Mouse (Mus musculus) kidney, adult 8-10 months (tissue): ENCODE measurements around the gene Slc30a6.

Experiments used
- DNase-seq, 2 experiments: peaks; one replicate each; pipeline ENCODE4 v3.0.0; 2022

Gene Slc30a6

GRCm38 (mm10) chr17:74395383-74396065 lies at the start of gene Slc30a6:
Gene Slc30a6 (plus strand): TSS chr17:74395608.
- peak; percentile 98 for DNase-seq

GRCm38 (mm10) chr17:74363592-74363991 lies 31.8 kb upstream of the Slc30a6 start:
- DNase-seq, result no peak

- no peak for DNase-seq
Measured at GRCm38 (mm10) chr17:74376916-74377315, 18.5 kb upstream of the Slc30a6 start.

GRCm38 (mm10) chr17:74386657-74387056 lies 8.8 kb upstream of the Slc30a6 start:
- DNase-seq, result no peak

- no peak for DNase-seq
Measured at GRCm38 (mm10) chr17:74389847-74390246, 5.6 kb upstream of the Slc30a6 start.

GRCm38 (mm10) chr17:74394381-74394780 lies 1.0 kb upstream of the Slc30a6 start:
- DNase-seq, result no peak

- peak in 1 of 2 experiments; percentile 13 for DNase-seq
Measured at GRCm38 (mm10) chr17:74394855-74395254, 553 bp upstream of the Slc30a6 start.

- no peak for DNase-seq
Measured at GRCm38 (mm10) chr17:74396766-74397165, 1.4 kb downstream of the Slc30a6 start.

- no peak for DNase-seq
Measured at GRCm38 (mm10) chr17:74397173-74397572, 1.8 kb downstream of the Slc30a6 start.

- DNase-seq, result no peak
Measured at GRCm38 (mm10) chr17:74402486-74403222, 7.2 kb downstream of the Slc30a6 start.

GRCm38 (mm10) chr17:74406487-74406886 lies 11.1 kb downstream of the Slc30a6 start:
- no peak for DNase-seq

- DNase-seq, result no peak
Measured at GRCm38 (mm10) chr17:74409722-74410121, 14.3 kb downstream of the Slc30a6 start.

GRCm38 (mm10) chr17:74413324-74413723 lies 17.9 kb downstream of the Slc30a6 start:
- no peak for DNase-seq

- DNase-seq, result no peak
Measured at GRCm38 (mm10) chr17:74414671-74415070, 19.3 kb downstream of the Slc30a6 start.

- no peak for DNase-seq
Measured at GRCm38 (mm10) chr17:74416841-74417360, 21.5 kb downstream of the Slc30a6 start.

GRCm38 (mm10) chr17:74418171-74418570 lies 22.8 kb downstream of the Slc30a6 start:
- no peak for DNase-seq

GRCm38 (mm10) chr17:74420656-74421055 lies 25.2 kb downstream of the Slc30a6 start:
- no peak for DNase-seq

- no peak for DNase-seq
Measured at GRCm38 (mm10) chr17:74424401-74425005, 29.1 kb downstream of the Slc30a6 start.

GRCm38 (mm10) chr17:74430074-74430473 lies 34.7 kb downstream of the Slc30a6 start:
- DNase-seq, result no peak

GRCm38 (mm10) chr17:74431481-74431880 lies 36.1 kb downstream of the Slc30a6 start:
- no peak for DNase-seq

GRCm38 (mm10) chr17:74432631-74433030 lies 37.2 kb downstream of the Slc30a6 start:
- DNase-seq, result no peak

GRCm38 (mm10) chr17:74437762-74438161 lies 42.4 kb downstream of the Slc30a6 start:
- DNase-seq, result no peak

- no peak for DNase-seq
Measured at GRCm38 (mm10) chr17:74440486-74440885, 45.1 kb downstream of the Slc30a6 start.

- DNase-seq, result no peak
Measured at GRCm38 (mm10) chr17:74449776-74450175, 54.4 kb downstream of the Slc30a6 start.
